In genomic region chr1:88700961-88701861, GRCm38 (mm10) we compare ENCODE assay signal across 8 mouse cellular contexts. TPM values are rescaled to one million over a fixed set of nuclear protein-coding genes. Genes with fewer than 3 reads are reported as not detected.
A peak's percentile ranks its signal among the peaks of the same experiment; 100 is the strongest.
DNase-seq lines count a peak whose midpoint lies in the region; ATAC-seq lines count a peak whose summit lies in the region.

No protein-coding gene starts in this region.

- no peaks in the 10 kb centered on the region for H3K27me3 ChIP-seq in heart, embryonic 13.5 days (replicated peaks)
- H3K27me3 ChIP-seq in lung, embryonic 16.5 days (ENCODE audit: control insufficient read depth, insufficient read depth, low read depth, low read length), result no peaks in the 10 kb centered on the region

- H3K36me3 ChIP-seq in heart, embryonic 13.5 days, result peaks cover 10% of the 10 kb centered on the region
- 0 out of 2 replicates have a peak, but pooled peaks cover 2% of the 10 kb centered on the region for H3K36me3 ChIP-seq in lung, embryonic 16.5 days (ENCODE audit: control insufficient read depth, insufficient read depth, low read length)

- peak overlapping the region; percentile 91 for H3K4me3 ChIP-seq in heart, embryonic 13.5 days
- peak overlapping the region; percentile 80 for H3K4me3 ChIP-seq in lung, embryonic 16.5 days (ENCODE audit: low read length)

- H3K4me2 ChIP-seq in heart, embryonic 13.5 days, result peak overlapping the region; percentile 86
- H3K4me2 ChIP-seq in lung, embryonic 16.5 days (ENCODE audit: low read depth, low read length), result peak overlapping the region; percentile 79

- under 1% methylated on average over 78 of the region's 78 CpGs for WGBS in heart, embryonic 13.5 days
- under 1% methylated on average over 70 of the region's 78 CpGs for WGBS in lung, embryonic 16.5 days

- peaks cover 33% of the 10 kb centered on the region for H3K4me1 ChIP-seq in heart, embryonic 13.5 days
- peaks cover 9% of the 10 kb centered on the region; the same call in 1 of the 2 replicates for H3K4me1 ChIP-seq in lung, embryonic 16.5 days (replicated peaks; ENCODE audit: control insufficient read depth, insufficient read depth, low read length)

- H3K9me3 ChIP-seq in heart, embryonic 13.5 days, result no peaks in the 10 kb centered on the region
- no peaks in the 10 kb centered on the region for H3K9me3 ChIP-seq in lung, embryonic 16.5 days (ENCODE audit: control insufficient read depth, low read length)

- peak; percentile 48; the same call in 1 of the 2 replicates for ATAC-seq in heart, embryonic 13.5 days (ENCODE audit: extremely low read depth, insufficient number of reproducible peaks, low FRiP score, low TSS enrichment)
- peak; percentile 61 for ATAC-seq in lung, embryonic 16.5 days (ENCODE audit: low read depth)

- peak overlapping the region; percentile 92 for H3K9ac ChIP-seq in heart, embryonic 13.5 days
- peak overlapping the region; percentile 89 for H3K9ac ChIP-seq in lung, embryonic 16.5 days (ENCODE audit: low read length)

- peak; percentile 4 to 57 for DNase-seq in urinary bladder, adult 18-20 months (ENCODE audit: low spot score in 2 of 2)
- no peak for DNase-seq in urinary bladder, postnatal 10 days (ENCODE audit: low spot score)
- DNase-seq in embryo, embryonic 11 days, result peak; percentile 65
- peak; percentile 68 for DNase-seq in kidney, postnatal 10 days
- DNase-seq in ovary, postnatal 14 days (ENCODE audit: low spot score), result peak; percentile 40
- DNase-seq in urinary bladder, postnatal 25 days (ENCODE audit: low spot score), result peak; percentile 30

- peak overlapping the region; percentile 91 for H3K27ac ChIP-seq in heart, embryonic 13.5 days (replicated peaks)
- H3K27ac ChIP-seq in lung, embryonic 16.5 days (ENCODE audit: low read length), result peak overlapping the region; percentile 95

RNA-seq across cellular contexts. Expression of gene Arl4c, which starts 0.8 kb away (rescaled TPM):
- 6.6 and 7.6 TPM in 2 replicates for polyA plus RNA-seq in heart, embryonic 13.5 days (2015; fragmentation: Nextera tagmentation; extraction: Ambion mirVana)
- 15.2 and 17.0 TPM in 2 replicates for polyA plus RNA-seq in lung, embryonic 16.5 days (2015; fragmentation: Nextera tagmentation; extraction: Ambion mirVana)
